Mouse (Mus musculus) liver, embryonic 15.5 days (tissue): ENCODE measurements around the gene Gm5617. TPM values are rescaled to one million over a fixed set of nuclear protein-coding genes. Genes with fewer than 3 reads are reported as not detected.
"Not testable (repeated sequence)": the region's sequence is repeated elsewhere in the genome, so short reads cannot be mapped to it uniquely, and the experiment has no call there.

Experiments
- ATAC-seq: fragments of 200-750 bp; cut with Nextera tagmentation; 2 replicates; pipeline ENCODE4 v1.8.0; 2017; ENCODE audit warnings: moderate number of reproducible peaks, mild to moderate bottlenecking, moderate library complexity; ENCODE audit not compliant: insufficient read depth
- H3K27ac ChIP-seq: fragments of 300-500 bp; sonication (generic); replicated peaks from 2 replicates; pipeline ENCODE4 v1.5.1; 2015; ENCODE audit warnings: mild to moderate bottlenecking, inconsistent platforms
- H3K27me3 ChIP-seq: fragments of 300-500 bp; sonication (generic); 2 replicates; pipeline ENCODE4 v1.6.1; 2015; ENCODE audit warnings: mild to moderate bottlenecking, inconsistent platforms
- H3K36me3 ChIP-seq: fragments of 300-500 bp; sonication (generic); replicated peaks from 2 replicates; pipeline ENCODE4 v1.6.1; 2015; ENCODE audit warnings: moderate library complexity, mild to moderate bottlenecking, inconsistent platforms
- H3K4me1 ChIP-seq: fragments of 300-500 bp; sonication (generic); replicated peaks from 2 replicates; pipeline ENCODE4 v1.6.1; 2015; ENCODE audit warnings: inconsistent platforms
- H3K4me2 ChIP-seq: fragments of 300-500 bp; sonication (generic); 2 replicates; pipeline ENCODE4 v1.6.1; 2015; ENCODE audit warnings: moderate library complexity, mild to moderate bottlenecking, inconsistent platforms
- H3K4me3 ChIP-seq: fragments of 300-500 bp; sonication (generic); replicated peaks from 2 replicates; pipeline ENCODE4 v1.5.1; 2015; ENCODE audit warnings: mild to moderate bottlenecking, inconsistent platforms
- H3K9ac ChIP-seq: fragments of 300-500 bp; sonication (generic); 2 replicates; pipeline ENCODE4 v1.6.1; 2015; ENCODE audit warnings: moderate library complexity, mild to moderate bottlenecking, inconsistent platforms
- H3K9me3 ChIP-seq: fragments of 300-500 bp; sonication (generic); replicated peaks from 2 replicates; pipeline ENCODE4 v1.6.1; 2016; ENCODE audit warnings: inconsistent platforms
- WGBS: fragments of 180-500 bp; shearing (Covaris S2); methylation state at CpG from one replicate; pipeline ENCODE4 v1.1.7; 2015; ENCODE audit warnings: mixed read lengths; ENCODE audit not compliant: insufficient replicate concordance; 5-methylcytosine and 5-hydroxymethylcytosine counted together
- microRNA-seq: library from miRNA; unstranded; fragments of <30 nt; microRNA quantifications from one replicate; pipeline ENCODE4, GENCODE M21; 2016
- polyA plus RNA-seq: library from polyadenylated mRNA; unstranded; fragments of >200 nt; fragmentation: Nextera tagmentation; extraction: Ambion mirVana; gene quantifications from 2 replicates; pipeline ENCODE4 v1.2.1, GENCODE M21; 2015

The Gm5617 gene
- polyA plus RNA-seq, 1 experiment from 2014 or later, result 17.3 TPM

DNA sequence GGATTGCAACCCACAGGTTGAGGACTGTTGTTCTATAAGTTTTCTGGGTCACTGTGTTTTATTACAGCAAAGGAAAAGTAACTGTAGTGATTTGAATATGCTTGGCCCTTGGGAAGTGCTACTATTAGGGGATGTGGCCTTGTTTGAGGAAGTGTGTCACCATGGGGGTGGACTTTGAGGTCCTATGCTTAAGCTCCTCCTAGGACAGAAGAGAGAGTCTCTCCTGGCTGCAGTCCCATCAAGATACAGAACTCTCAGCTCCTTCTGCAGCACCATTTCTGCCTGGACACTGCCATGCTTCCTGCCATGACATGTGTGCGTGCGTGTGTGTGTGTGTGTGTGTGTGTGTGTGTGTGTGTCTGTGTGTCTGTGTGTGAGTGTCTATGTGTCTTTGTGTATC is 37.5 kb downstream of the Gm5617 start:
- Histone ChIP-seq H3K4me2 (no peak overlapping the region), H3K9ac (no peak overlapping the region), H3K27ac (no peak overlapping the region), H3K4me1 (no peaks in the 10 kb centered on the region), H3K4me3 (no peak overlapping the region), H3K27me3 (peaks cover 4% of the 10 kb centered on the region; the same call in 1 of the 2 replicates), H3K36me3 (no peaks in the 10 kb centered on the region), H3K9me3 (no peaks in the 10 kb centered on the region)
- 56% methylated on average over 2 of the region's 2 CpGs for WGBS
- ATAC-seq, result no peak

DNA sequence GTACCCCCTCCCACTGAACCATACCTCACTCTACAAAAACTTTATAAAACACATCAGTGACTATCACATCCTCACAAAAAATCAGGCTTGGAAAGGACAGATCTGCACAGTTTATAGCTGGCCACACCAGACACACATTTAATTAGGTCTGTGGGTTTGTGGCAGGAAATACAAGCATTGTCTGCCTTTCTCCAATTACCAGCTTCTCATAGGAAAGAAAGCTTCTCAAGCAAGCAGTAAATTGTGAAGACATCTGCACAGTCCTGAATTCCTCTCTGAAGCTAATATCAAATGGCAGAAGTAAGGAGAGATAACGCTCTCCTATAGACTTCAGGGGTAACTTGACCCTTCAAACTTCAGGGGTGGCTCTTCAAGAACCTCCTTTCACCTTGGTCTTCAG is 41.2 kb downstream of the Gm5617 start:
- H3K36me3 ChIP-seq, result no peaks in the 10 kb centered on the region
- H3K27ac ChIP-seq, result no peak overlapping the region
- ATAC-seq, result no peak
- peaks cover 17% of the 10 kb centered on the region for H3K27me3 ChIP-seq
- WGBS, result 17% methylated on average over 1 of the region's 1 CpGs
- H3K4me1 ChIP-seq, result no peaks in the 10 kb centered on the region
- H3K9me3 ChIP-seq, result no peaks in the 10 kb centered on the region
- H3K9ac ChIP-seq, result no peak overlapping the region
- no peak overlapping the region for H3K4me3 ChIP-seq
- no peak overlapping the region for H3K4me2 ChIP-seq

DNA sequence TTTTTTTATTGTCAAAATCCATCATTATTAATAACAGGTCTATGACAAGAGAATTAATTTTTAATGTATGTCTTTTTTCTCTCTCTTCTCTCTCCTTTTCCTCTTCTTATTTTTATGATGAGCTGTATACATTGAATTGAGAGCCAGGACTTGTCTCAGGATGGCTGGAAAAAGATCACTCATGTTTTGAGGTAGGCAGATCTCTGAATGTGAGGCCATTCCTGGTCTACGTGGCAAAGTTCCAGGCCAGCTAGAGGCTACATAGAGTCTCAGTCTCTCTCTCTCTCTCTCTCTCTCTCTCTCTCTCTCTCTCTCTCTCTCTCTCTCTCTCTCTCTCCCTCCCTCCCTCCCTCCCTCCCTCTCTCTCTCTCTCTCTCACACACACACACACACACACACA is 42.4 kb downstream of the Gm5617 start:
- H3K36me3 ChIP-seq, H3K4me1 ChIP-seq, H3K9me3 ChIP-seq, H3K4me3 ChIP-seq, ATAC-seq, H3K9ac ChIP-seq, H3K27ac ChIP-seq, H3K4me2 ChIP-seq: not testable (repeated sequence)
- 52% methylated on average over 1 of the region's 1 CpGs for WGBS
- H3K27me3 ChIP-seq, result peaks cover 17% of the 10 kb centered on the region

DNA sequence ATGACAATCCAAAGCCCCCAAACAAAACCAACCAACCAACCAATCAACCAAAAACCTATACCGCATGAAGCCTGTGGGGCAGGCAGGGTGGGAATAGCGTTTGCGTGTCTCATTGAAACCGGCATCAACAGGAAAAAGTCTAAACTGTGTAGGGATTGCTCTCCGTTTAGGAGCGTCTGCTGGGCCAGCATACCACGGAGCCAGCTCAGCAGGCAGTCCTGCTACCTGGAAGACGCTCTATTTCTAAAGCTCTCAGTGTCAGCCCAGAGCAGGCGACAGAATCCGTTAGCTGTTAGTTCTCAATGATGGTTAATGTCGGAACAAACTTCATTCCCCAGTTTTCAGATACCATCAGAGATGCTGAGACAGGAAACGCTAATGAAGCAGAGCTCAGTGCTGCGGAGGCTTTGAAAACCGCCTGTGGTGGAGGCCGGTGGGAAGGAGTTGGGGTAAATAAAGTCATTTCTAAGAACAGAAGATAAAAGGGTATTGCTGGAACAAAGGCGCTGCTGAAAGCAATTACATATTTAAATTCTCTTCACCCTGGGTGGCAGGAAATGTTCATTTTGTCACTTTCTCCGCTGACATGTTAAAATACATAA is 42.9 kb downstream of the Gm5617 start:
- 5% methylated on average over 17 of the region's 17 CpGs for WGBS
- Histone ChIP-seq H3K9ac (no peak overlapping the region), H3K4me3 (no peak overlapping the region), H3K9me3 (no peaks in the 10 kb centered on the region), H3K4me1 (no peaks in the 10 kb centered on the region), H3K27me3 (peaks cover 17% of the 10 kb centered on the region), H3K4me2 (peak overlapping the region; percentile 13; the same call in 1 of the 2 replicates), H3K27ac (no peak overlapping the region), H3K36me3 (no peaks in the 10 kb centered on the region)
- ATAC-seq, result no peak

DNA sequence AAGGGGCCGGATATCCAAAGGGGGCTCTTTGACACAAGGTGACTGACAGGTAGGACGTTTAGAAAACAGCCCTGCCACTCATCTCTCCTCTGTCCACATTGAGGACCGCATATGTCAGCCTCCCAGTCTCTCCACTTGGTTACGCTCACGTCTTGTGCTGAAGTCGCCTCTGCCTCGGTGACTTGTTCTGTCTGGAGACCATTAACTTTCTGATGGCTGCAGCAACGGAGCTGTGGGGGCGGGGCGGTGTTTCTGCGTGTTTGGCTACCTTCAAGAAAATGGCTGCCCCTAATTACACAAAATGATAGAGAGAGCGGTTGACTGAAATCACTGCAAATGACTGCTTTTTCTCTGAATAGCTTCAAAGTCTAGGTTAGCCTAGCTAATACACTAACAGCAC is 43.4 kb downstream of the Gm5617 start:
- H3K4me3 ChIP-seq, result no peak overlapping the region
- no peak overlapping the region for H3K9ac ChIP-seq
- H3K4me2 ChIP-seq, result peak overlapping the region; percentile 13; the same call in 1 of the 2 replicates
- peaks cover 17% of the 10 kb centered on the region for H3K27me3 ChIP-seq
- no peaks in the 10 kb centered on the region for H3K36me3 ChIP-seq
- 19% methylated on average over 12 of the region's 12 CpGs for WGBS
- ATAC-seq, result no peak
- H3K9me3 ChIP-seq, result no peaks in the 10 kb centered on the region
- H3K27ac ChIP-seq, result no peak overlapping the region
- no peaks in the 10 kb centered on the region for H3K4me1 ChIP-seq

Small RNA genes lying within 50 kb of the gene (microRNA-seq; reads per million reads assigned to microRNA genes)
- gene Gm23653, result not detected

Other genes starting within 250 kb of the Gm5617 start
- 132 and 133 TPM in 2 replicates for gene Nxpe2, start 142.0 kb upstream of the Gm5617 start, polyA plus RNA-seq
- 84.1 and 90.9 TPM in 2 replicates for gene Rexo2, start 14.8 kb upstream of the Gm5617 start, polyA plus RNA-seq
- gene Rbm7, start 143 bp upstream of the Gm5617 start, polyA plus RNA-seq, result 52.5 and 54.0 TPM in 2 replicates
- gene Nnmt, start 109.7 kb downstream of the Gm5617 start, polyA plus RNA-seq, result 0.18 and 0.28 TPM in 2 replicates